In the genomic region with DNA sequence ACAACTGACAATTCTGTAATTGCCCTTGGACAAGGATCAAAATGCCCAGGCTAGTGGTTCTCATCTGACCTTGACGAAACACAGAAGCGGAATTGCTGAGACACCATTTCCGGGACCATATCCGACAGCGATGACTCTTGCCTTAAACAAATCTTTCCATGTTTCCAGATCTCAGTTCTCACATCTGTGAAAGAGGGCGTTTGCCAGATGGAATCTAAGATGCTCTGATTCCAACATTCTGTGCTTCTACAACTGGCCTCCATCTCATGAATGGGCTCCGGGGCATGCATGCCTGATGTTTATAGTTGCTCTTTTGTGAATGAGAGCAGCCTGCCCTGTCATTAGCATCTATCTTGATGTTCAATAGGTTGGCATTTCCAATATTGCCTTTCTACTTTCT, we compare ENCODE assay signal across 22 mouse cellular contexts.
DNase-seq lines count a peak whose midpoint lies in the region; ATAC-seq lines count a peak whose summit lies in the region.
"Had no signal": no experiment of that assay in that cellular context is flagged by ENCODE, and none has a peak within 500 bp of the region (broad histone marks: within the 10 kb centered on the region; RNA-seq: fewer than 3 reads in every experiment).

No protein-coding gene starts in this region.

- intact Hi-C loops in left cerebral cortex, postnatal 14 days (cut with DNase I): no loop called here

- H3K4me1 ChIP-seq in hindbrain, embryonic 10.5 days (replicated peaks): no peaks in the 10 kb centered on the region
- no peaks in the 10 kb centered on the region for H3K4me1 ChIP-seq in midbrain, embryonic 11.5 days (ENCODE audit: control insufficient read depth, insufficient read depth, low read length)
- H3K4me1 ChIP-seq: forebrain, embryonic 12.5 days; heart, embryonic 12.5 days; megakaryocyte, embryonic 14.5 days; neural tube, embryonic 15.5 days had no signal

- H3K36me3 ChIP-seq in hindbrain, embryonic 10.5 days: no peaks in the 10 kb centered on the region
- H3K36me3 ChIP-seq in midbrain, embryonic 11.5 days (ENCODE audit: control insufficient read depth, insufficient read depth, low read length): no peaks in the 10 kb centered on the region
- H3K36me3 ChIP-seq: forebrain, embryonic 12.5 days; heart, embryonic 12.5 days; neural tube, embryonic 15.5 days had no signal

- no peak overlapping the region for H3K4me2 ChIP-seq in midbrain, embryonic 11.5 days
- H3K4me2 ChIP-seq: forebrain, embryonic 12.5 days; heart, embryonic 12.5 days; hindbrain, embryonic 14.5 days; neural tube, embryonic 15.5 days had no signal

- H3K27me3 ChIP-seq in hindbrain, embryonic 10.5 days (ENCODE audit: insufficient read depth, poor library complexity, severe bottlenecking): no peaks in the 10 kb centered on the region
- no peaks in the 10 kb centered on the region for H3K27me3 ChIP-seq in midbrain, embryonic 11.5 days (ENCODE audit: control insufficient read depth, insufficient read depth, low read length)
- H3K27me3 ChIP-seq: forebrain, embryonic 12.5 days; heart, embryonic 12.5 days; megakaryocyte, embryonic 14.5 days; neural tube, embryonic 15.5 days had no signal

- no peak for ATAC-seq in midbrain, embryonic 11.5 days (ENCODE audit: low FRiP score)
- ATAC-seq: lung, postnatal 0 days; midbrain, embryonic 16.5 days had no signal

- H3K27ac ChIP-seq in hindbrain, embryonic 10.5 days: no peak overlapping the region
- H3K27ac ChIP-seq in midbrain, embryonic 11.5 days (ENCODE audit: low read depth, low read length): no peak overlapping the region
- H3K27ac ChIP-seq: forebrain, embryonic 12.5 days; hindbrain, embryonic 14.5 days; neural tube, embryonic 15.5 days; stomach, postnatal 0 days had no signal

- H3K9me3 ChIP-seq in hindbrain, embryonic 10.5 days: no peaks in the 10 kb centered on the region
- H3K9me3 ChIP-seq in midbrain, embryonic 11.5 days (ENCODE audit: control insufficient read depth, low read length): no peaks in the 10 kb centered on the region
- H3K9me3 ChIP-seq: forebrain, embryonic 12.5 days; heart, embryonic 12.5 days; neural tube, embryonic 15.5 days had no signal

- DNase-seq in right cerebral cortex, adult 2 months (ENCODE audit: low spot score in 2 of 2): peak; percentile 17 to 56
- DNase-seq in right cerebral cortex, postnatal 4 days: no peak
- DNase-seq in layer of hippocampus, adult 9-10 months (ENCODE audit: low spot score): peak; percentile 26
- DNase-seq in left cerebral cortex, postnatal 14 days (ENCODE audit: low spot score in 2 of 2): peak; percentile 37 to 45
- no peak for DNase-seq in hindbrain, embryonic 10.5 days (ENCODE audit: low spot score)
- no peak for DNase-seq in retina, embryonic 14.5 days (ENCODE audit: low spot score)
- no peak for DNase-seq in midbrain, embryonic 11.5 days (ENCODE audit: low spot score, missing footprints)
- DNase-seq: cerebellum, adult 8-10 months; heart, adult 11 months; heart, postnatal 14 days; kidney, adult 8-10 months; kidney, postnatal 36 days; liver; thymus, postnatal 25 days had no signal

- H3K9ac ChIP-seq in midbrain, embryonic 11.5 days (ENCODE audit: low read length): no peak overlapping the region
- H3K9ac ChIP-seq: forebrain, embryonic 12.5 days; heart, embryonic 12.5 days; hindbrain, embryonic 14.5 days; neural tube, embryonic 15.5 days had no signal

- no peak overlapping the region for H3K4me3 ChIP-seq in hindbrain, embryonic 10.5 days
- no peak overlapping the region for H3K4me3 ChIP-seq in midbrain, embryonic 11.5 days (ENCODE audit: low read depth, low read length)
- H3K4me3 ChIP-seq: forebrain, embryonic 12.5 days; heart, embryonic 12.5 days; megakaryocyte, embryonic 14.5 days; neural tube, embryonic 15.5 days had no signal

- WGBS in hindbrain, embryonic 10.5 days: 94% methylated on average over 7 of the region's 7 CpGs
- 92% methylated on average over 7 of the region's 7 CpGs for WGBS in midbrain, embryonic 11.5 days

Comparison
In these comparisons a context has a peak if more than half of its experiments do, and no peak if none do; other contexts are left out.
1. DNase-seq: peak in right cerebral cortex, adult 2 months (2 of 2), layer of hippocampus, adult 9-10 months (single experiment) and left cerebral cortex, postnatal 14 days (2 of 2); none in right cerebral cortex, postnatal 4 days (single experiment), hindbrain, embryonic 10.5 days (single experiment), retina, embryonic 14.5 days (single experiment) and midbrain, embryonic 11.5 days (single experiment).